9 mouse cellular contexts compared by ENCODE assay signal in genomic region chr6:129088596-129088995, GRCm38 (mm10). TPM values are rescaled to one million over a fixed set of nuclear protein-coding genes. Genes with fewer than 3 reads are reported as not detected.
"Had no signal": no experiment of that assay in that cellular context is flagged by ENCODE, and none has a peak within 500 bp of the region (broad histone marks: within the 10 kb centered on the region; RNA-seq: fewer than 3 reads in every experiment).

No protein-coding gene starts in this region.

RNA-seq across cellular contexts. Expression of gene Clec2e, which starts 12.1 kb away (rescaled TPM):
- polyA plus RNA-seq: lung, embryonic 14.5 days; lung, embryonic 16.5 days; midbrain, embryonic 10.5 days; midbrain, embryonic 12.5 days; midbrain, embryonic 14.5 days; midbrain, embryonic 16.5 days; neural tube, embryonic 12.5 days; neural tube, embryonic 14.5 days; testis, adult 2 months had no signal

RNA-seq across cellular contexts. Expression of gene Klrb1f, which starts 42.9 kb away (rescaled TPM):
- polyA plus RNA-seq: midbrain, embryonic 12.5 days; testis, adult 2 months had no signal
